Comparison of ENCODE assay signal across 8 mouse cellular contexts in genomic region chr15:99000535-99001283, GRCm38 (mm10). TPM values are rescaled to one million over a fixed set of nuclear protein-coding genes. Genes with fewer than 3 reads are reported as not detected.
DNase-seq lines count a peak whose midpoint lies in the region; ATAC-seq and TF ChIP-seq lines count a peak whose summit lies in the region.

No protein-coding gene starts in this region.

- H3K9ac ChIP-seq in intestine, postnatal 0 days (ENCODE audit: low read depth, low read length) = no peak overlapping the region
- no peak overlapping the region for H3K9ac ChIP-seq in liver, embryonic 16.5 days (ENCODE audit: low read depth, low read length)
- H3K9ac ChIP-seq in neural tube, embryonic 15.5 days (replicated peaks) = no peak overlapping the region

- peak; percentile 78 for TF ChIP-seq CTCF in intestine, postnatal 0 days (IDR thresholded peaks at IDR 0.05; ENCODE audit: low read depth)

- no peaks in the 10 kb centered on the region for H3K36me3 ChIP-seq in intestine, postnatal 0 days (ENCODE audit: control insufficient read depth, insufficient read depth)
- H3K36me3 ChIP-seq in liver, embryonic 16.5 days (ENCODE audit: control insufficient read depth, insufficient read depth) = no peaks in the 10 kb centered on the region
- no peaks in the 10 kb centered on the region for H3K36me3 ChIP-seq in neural tube, embryonic 15.5 days

- no peaks in the 10 kb centered on the region for H3K9me3 ChIP-seq in intestine, postnatal 0 days (ENCODE audit: control insufficient read depth)
- no peaks in the 10 kb centered on the region for H3K9me3 ChIP-seq in liver, embryonic 16.5 days (replicated peaks; ENCODE audit: control insufficient read depth, low read length)
- H3K9me3 ChIP-seq in neural tube, embryonic 15.5 days (replicated peaks) = no peaks in the 10 kb centered on the region

- no peak overlapping the region for H3K4me3 ChIP-seq in intestine, postnatal 0 days (ENCODE audit: low read depth, low read length)
- no peak overlapping the region for H3K4me3 ChIP-seq in liver, embryonic 16.5 days (ENCODE audit: low read depth, low read length)
- no peak overlapping the region for H3K4me3 ChIP-seq in neural tube, embryonic 15.5 days (replicated peaks)

- H3K27me3 ChIP-seq in intestine, postnatal 0 days (replicated peaks; ENCODE audit: control insufficient read depth, insufficient read depth, low read length) = no peaks in the 10 kb centered on the region
- no peaks in the 10 kb centered on the region for H3K27me3 ChIP-seq in liver, embryonic 16.5 days (ENCODE audit: control insufficient read depth, insufficient read depth, low read depth, low read length)
- H3K27me3 ChIP-seq in neural tube, embryonic 15.5 days (replicated peaks) = no peaks in the 10 kb centered on the region

- peak overlapping the region; percentile 66 for H3K4me2 ChIP-seq in intestine, postnatal 0 days (replicated peaks; ENCODE audit: low read depth)
- peak overlapping the region; percentile 40; the same call in 1 of the 2 replicates for H3K4me2 ChIP-seq in liver, embryonic 16.5 days (ENCODE audit: low read depth, low read length)
- peak overlapping the region; percentile 52 for H3K4me2 ChIP-seq in neural tube, embryonic 15.5 days

- ATAC-seq in intestine, postnatal 0 days = no peak
- ATAC-seq in liver, embryonic 16.5 days (ENCODE audit: low read depth) = no peak
- no peak for ATAC-seq in neural tube, embryonic 15.5 days (ENCODE audit: low FRiP score)
- ATAC-seq in activated CD4-positive, CD25-positive, alpha-beta regulatory T cell, adult 4 months = no peak

- peak; percentile 75 to 79 for DNase-seq in right cerebral cortex, adult 2 months (ENCODE audit: low spot score in 2 of 2)
- no peak for DNase-seq in right cerebral cortex, postnatal 4 days
- DNase-seq in c-Kit-negative CD71-positive TER-119-positive erythroid progenitor cells, embryonic 14.5 days (ENCODE audit: low read depth, low spot score) = peak; percentile 44
- DNase-seq in gastrocnemius, postnatal 10 days = peak; percentile 58

- H3K27ac ChIP-seq in intestine, postnatal 0 days (ENCODE audit: low read depth, low read length) = no peak overlapping the region
- no peak overlapping the region for H3K27ac ChIP-seq in liver, embryonic 16.5 days (ENCODE audit: low read length)
- 0 out of 2 replicates have a peak overlapping the region, but pooled peaks have one; percentile 28 for H3K27ac ChIP-seq in neural tube, embryonic 15.5 days (replicated peaks)

- WGBS in intestine, postnatal 0 days = 38% methylated on average over 14 of the region's 14 CpGs
- WGBS in liver, embryonic 16.5 days (ENCODE audit: insufficient replicate concordance) = 36% methylated on average over 14 of the region's 14 CpGs
- 44% methylated on average over 14 of the region's 14 CpGs for WGBS in neural tube, embryonic 15.5 days

- no peaks in the 10 kb centered on the region for H3K4me1 ChIP-seq in intestine, postnatal 0 days (replicated peaks; ENCODE audit: control insufficient read depth, insufficient read depth, low read length)
- H3K4me1 ChIP-seq in liver, embryonic 16.5 days (ENCODE audit: control insufficient read depth, low read depth, low read length) = peaks cover 15% of the 10 kb centered on the region
- H3K4me1 ChIP-seq in neural tube, embryonic 15.5 days = peaks cover 21% of the 10 kb centered on the region

RNA-seq across cellular contexts. Expression of gene Tuba1c, which starts 29.0 kb away (rescaled TPM):
- 10 to 100 TPM; 31.9 to 39.8 TPM for total RNA-seq in gastrocnemius, postnatal 10 days (2021)
- polyA plus RNA-seq in intestine, postnatal 0 days (2015; fragmentation: Nextera tagmentation; extraction: Ambion mirVana) = 271 and 315 TPM in 2 replicates
- 251 and 260 TPM in 2 replicates for polyA plus RNA-seq in liver, embryonic 16.5 days (2015; fragmentation: Nextera tagmentation; extraction: Ambion mirVana)
- 12.4 and 52.6 TPM in 2 replicates for polyA plus RNA-seq in neural tube, embryonic 15.5 days (2015; fragmentation: Nextera tagmentation; extraction: Ambion mirVana)
- polyA plus RNA-seq in activated CD4-positive, CD25-positive, alpha-beta regulatory T cell, adult 4 months (2017; shearing (Covaris generic)) = 100 to 1,000 TPM in 1 of 2 experiments, 10 to 100 TPM in 1; 98.3 to 120 TPM

RNA-seq across cellular contexts. Expression of gene Tuba1a, which starts 47.2 kb away (rescaled TPM):
- 100 to 1,000 TPM; 171 to 195 TPM for total RNA-seq in gastrocnemius, postnatal 10 days (2021)
- polyA plus RNA-seq in intestine, postnatal 0 days (2015; fragmentation: Nextera tagmentation; extraction: Ambion mirVana) = 457 and 503 TPM in 2 replicates
- 48.1 and 57.9 TPM in 2 replicates for polyA plus RNA-seq in liver, embryonic 16.5 days (2015; fragmentation: Nextera tagmentation; extraction: Ambion mirVana)
- polyA plus RNA-seq in neural tube, embryonic 15.5 days (2015; fragmentation: Nextera tagmentation; extraction: Ambion mirVana) = 10,639 and 13,509 TPM in 2 replicates
- polyA plus RNA-seq in activated CD4-positive, CD25-positive, alpha-beta regulatory T cell, adult 4 months (2017; shearing (Covaris generic)) = 100 to 1,000 TPM; 243 to 273 TPM

RNA-seq across cellular contexts. Expression of gene Gm49450, which starts 47.4 kb away (rescaled TPM):
- total RNA-seq in gastrocnemius, postnatal 10 days (2021) = not detected
- polyA plus RNA-seq in intestine, postnatal 0 days (2015; fragmentation: Nextera tagmentation; extraction: Ambion mirVana) = not detected in 2 replicates
- polyA plus RNA-seq in liver, embryonic 16.5 days (2015; fragmentation: Nextera tagmentation; extraction: Ambion mirVana) = not detected in 2 replicates
- not detected in 2 replicates for polyA plus RNA-seq in neural tube, embryonic 15.5 days (2015; fragmentation: Nextera tagmentation; extraction: Ambion mirVana)
- polyA plus RNA-seq in activated CD4-positive, CD25-positive, alpha-beta regulatory T cell, adult 4 months (2017; shearing (Covaris generic)) = not detected

RNA-seq across cellular contexts. Expression of gene Prph, which starts 54.3 kb away (rescaled TPM):
- 1 to 10 TPM; 1.7 to 2.0 TPM for total RNA-seq in gastrocnemius, postnatal 10 days (2021)
- 29.8 and 32.7 TPM in 2 replicates for polyA plus RNA-seq in intestine, postnatal 0 days (2015; fragmentation: Nextera tagmentation; extraction: Ambion mirVana)
- polyA plus RNA-seq in liver, embryonic 16.5 days (2015; fragmentation: Nextera tagmentation; extraction: Ambion mirVana) = 0.86 and 1.1 TPM in 2 replicates
- polyA plus RNA-seq in neural tube, embryonic 15.5 days (2015; fragmentation: Nextera tagmentation; extraction: Ambion mirVana) = 185 and 209 TPM in 2 replicates
- not detected for polyA plus RNA-seq in activated CD4-positive, CD25-positive, alpha-beta regulatory T cell, adult 4 months (2017; shearing (Covaris generic))

Comparison
In these comparisons a context has a peak if more than half of its experiments do, and no peak if none do; other contexts are left out.
1. RNA of gene Tuba1a, which starts 47.2 kb away (polyA plus RNA-seq): 10,639 to 13,509 TPM in neural tube, embryonic 15.5 days; 457 to 503 TPM in intestine, postnatal 0 days, 243 to 273 TPM in activated CD4-positive, CD25-positive, alpha-beta regulatory T cell, adult 4 months and 48.1 to 57.9 TPM in liver, embryonic 16.5 days; every median in the first group is over 10 times any median in the second.
2. Peak in every context shown above with its lines, with median percentiles within 50 percentile points of each other: H3K4me2 ChIP-seq.